Mouse (Mus musculus) lung, postnatal 0 days (tissue): Measurements from ENCODE around the gene Slc24a3. TPM values are rescaled to one million over a fixed set of nuclear protein-coding genes. Genes with fewer than 3 reads are reported as not detected.

Experiments used
- ATAC-seq: fragments of 200-750 bp; cut with Nextera tagmentation; 2 replicates; pipeline ENCODE4 v1.8.0; 2017; ENCODE audit warnings: moderate library complexity
- DNase-seq: peaks from one replicate; pipeline ENCODE4 v3.0.0-alpha.2; 2016; ENCODE audit warnings: low spot score
- H3K27ac ChIP-seq: fragments of 300-500 bp; sonication (generic); 2 replicates; pipeline ENCODE4 v1.5.1; 2014; ENCODE audit warnings: antibody characterized with exemption, mild to moderate bottlenecking, low read length, mixed read lengths
- H3K27me3 ChIP-seq: fragments of 300-500 bp; sonication (generic); replicated peaks from 2 replicates; pipeline ENCODE4 v1.6.1; 2014; ENCODE audit warnings: low read length, mixed read lengths; ENCODE audit not compliant: insufficient read depth
- H3K36me3 ChIP-seq: fragments of 300-500 bp; sonication (generic); 2 replicates; pipeline ENCODE4 v1.6.1; 2014; ENCODE audit warnings: low read length, mixed read lengths; ENCODE audit not compliant: insufficient read depth
- H3K4me1 ChIP-seq: fragments of 300-500 bp; sonication (generic); 2 replicates; pipeline ENCODE4 v1.6.1; 2014; ENCODE audit warnings: antibody characterized with exemption, low read depth, low read length, mixed read lengths; ENCODE audit not compliant: insufficient read depth
- H3K4me2 ChIP-seq: fragments of 300-500 bp; sonication (generic); replicated peaks from 2 replicates; pipeline ENCODE4 v1.6.1; 2014; ENCODE audit warnings: low read depth, mild to moderate bottlenecking, low read length, moderate library complexity, mixed read lengths
- H3K4me3 ChIP-seq: fragments of 300-500 bp; sonication (generic); 2 replicates; pipeline ENCODE4 v1.5.1; 2014; ENCODE audit warnings: low read depth, low read length
- H3K9ac ChIP-seq: fragments of 300-500 bp; sonication (generic); replicated peaks from 2 replicates; pipeline ENCODE4 v1.6.1; 2014; ENCODE audit warnings: low read depth, mild to moderate bottlenecking
- H3K9me3 ChIP-seq: fragments of 300-500 bp; sonication (generic); 2 replicates; pipeline ENCODE4 v1.6.1; 2016; ENCODE audit warnings: low read length, mixed read lengths
- CTCF ChIP-seq: IDR thresholded peaks from 2 replicates; pipeline ENCODE4 v1.5.1; 2016; ENCODE audit warnings: antibody characterized with exemption, mild to moderate bottlenecking
- EP300 ChIP-seq: IDR thresholded peaks from 2 replicates; pipeline ENCODE4 v1.6.1; 2016; ENCODE audit warnings: antibody characterized with exemption, mild to moderate bottlenecking, control low read depth
- WGBS: fragments of 180-500 bp; shearing (Covaris S2); extraction: QIAGEN DNeasy Blood & Tissue Kit; methylation state at CpG from one replicate; pipeline ENCODE4 v1.1.7; 2014; 5-methylcytosine and 5-hydroxymethylcytosine counted together
- polyA plus RNA-seq: library from polyadenylated mRNA; unstranded; fragments of >200 nt; fragmentation: Nextera tagmentation; extraction: Ambion mirVana; gene quantifications from 2 replicates; pipeline ENCODE4 v1.2.1, GENCODE M21; 2015

Gene Slc24a3
- polyA plus RNA-seq, 1 experiment from 2014 or later = 2.3 TPM

GRCm38 (mm10) chr2:145607844-145608243, 440.3 kb downstream of the Slc24a3 start:
- H3K4me1 ChIP-seq = no peaks in the 10 kb centered on the region
- DNase-seq = no peak
- WGBS = 87% methylated on average over 5 of the region's 5 CpGs
- no peaks in the 10 kb centered on the region for H3K27me3 ChIP-seq
- no peak overlapping the region for H3K9ac ChIP-seq
- no peaks in the 10 kb centered on the region for H3K36me3 ChIP-seq
- no peak for TF ChIP-seq EP300
- no peak for TF ChIP-seq CTCF
- H3K4me2 ChIP-seq = no peak overlapping the region
- H3K4me3 ChIP-seq = no peak overlapping the region
- no peak for ATAC-seq
- H3K9me3 ChIP-seq = no peaks in the 10 kb centered on the region
- H3K27ac ChIP-seq = no peak overlapping the region

DNA sequence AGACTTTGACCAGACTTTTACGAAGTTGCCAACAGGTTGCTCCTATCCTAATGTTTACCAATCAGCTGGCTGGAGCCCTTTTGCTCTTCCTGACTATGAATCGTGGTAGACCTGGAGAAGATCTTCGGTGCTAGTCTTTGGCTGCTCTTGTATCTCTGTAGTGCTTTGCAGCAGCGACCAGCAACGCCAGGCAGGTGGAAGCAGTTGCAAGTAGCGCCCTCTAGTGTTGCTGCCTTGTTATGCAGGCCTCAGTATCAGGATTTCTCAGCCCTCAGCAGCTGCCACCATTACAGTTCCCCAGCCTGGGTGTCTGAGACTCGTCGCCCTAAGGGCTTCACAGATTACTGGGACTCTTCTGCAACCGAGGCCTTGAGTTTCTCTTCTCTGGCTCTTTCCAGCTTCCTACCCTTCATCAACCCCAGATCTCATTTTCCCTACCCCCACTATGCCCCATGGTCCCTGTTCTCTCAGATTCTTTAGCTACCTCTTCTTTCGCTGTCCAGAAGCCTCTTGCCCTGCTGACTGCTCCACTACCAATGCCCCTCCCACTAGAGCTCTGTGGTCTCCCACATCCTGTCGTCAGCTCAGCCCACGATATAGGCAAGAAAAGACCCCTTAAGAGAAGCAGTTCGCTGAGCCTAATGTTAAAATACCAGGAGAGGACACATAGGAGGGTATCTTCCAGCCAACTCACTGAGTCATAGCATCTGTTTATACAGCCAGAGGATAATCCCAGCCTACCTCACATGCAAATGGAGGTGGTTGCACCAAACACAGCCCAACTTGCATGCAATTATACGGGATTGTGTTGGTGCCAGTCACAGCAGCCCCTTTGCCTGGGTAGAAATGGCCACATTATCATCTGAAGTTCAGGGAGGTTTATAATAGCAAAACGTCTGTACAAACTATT, 443.5 kb downstream of the Slc24a3 start:
- Histone ChIP-seq H3K36me3 (no peaks in the 10 kb centered on the region), H3K4me2 (no peak overlapping the region), H3K9me3 (no peaks in the 10 kb centered on the region), H3K4me3 (no peak overlapping the region), H3K9ac (no peak overlapping the region), H3K27ac (no peak overlapping the region), H3K4me1 (no peaks in the 10 kb centered on the region), H3K27me3 (no peaks in the 10 kb centered on the region)
- no peak for ATAC-seq
- WGBS = 45% methylated on average over 15 of the region's 15 CpGs
- TF ChIP-seq EP300 (no peak), CTCF (peak; percentile 80)
- peak; percentile 26 for DNase-seq

- TF ChIP-seq CTCF = peak; percentile 52
- no peak for TF ChIP-seq EP300
Observed at GRCm38 (mm10) chr2:145612937-145613336, 445.4 kb downstream of the Slc24a3 start.

GRCm38 (mm10) chr2:145613705-145614104, 446.2 kb downstream of the Slc24a3 start:
- H3K9ac ChIP-seq = no peak overlapping the region
- no peak for ATAC-seq
- no peak overlapping the region for H3K27ac ChIP-seq
- H3K27me3 ChIP-seq = no peaks in the 10 kb centered on the region
- no peaks in the 10 kb centered on the region for H3K4me1 ChIP-seq
- no peak overlapping the region for H3K4me3 ChIP-seq
- DNase-seq = no peak
- no peaks in the 10 kb centered on the region for H3K9me3 ChIP-seq
- WGBS = 85% methylated on average over 8 of the region's 8 CpGs
- no peaks in the 10 kb centered on the region for H3K36me3 ChIP-seq
- TF ChIP-seq EP300 = no peak
- no peak for TF ChIP-seq CTCF
- no peak overlapping the region for H3K4me2 ChIP-seq

More at GRCm38 (mm10) chr2:145612937-145613336, 445.4 kb downstream of the Slc24a3 start:
- Histone ChIP-seq H3K4me2 (no peak overlapping the region), H3K9ac (no peak overlapping the region), H3K4me1 (no peaks in the 10 kb centered on the region), H3K4me3 (no peak overlapping the region), H3K27ac (no peak overlapping the region), H3K27me3 (no peaks in the 10 kb centered on the region), H3K9me3 (no peaks in the 10 kb centered on the region), H3K36me3 (no peaks in the 10 kb centered on the region)
- 55% methylated on average over 8 of the region's 8 CpGs for WGBS
- DNase-seq (no peak), ATAC-seq (no peak)

DNA sequence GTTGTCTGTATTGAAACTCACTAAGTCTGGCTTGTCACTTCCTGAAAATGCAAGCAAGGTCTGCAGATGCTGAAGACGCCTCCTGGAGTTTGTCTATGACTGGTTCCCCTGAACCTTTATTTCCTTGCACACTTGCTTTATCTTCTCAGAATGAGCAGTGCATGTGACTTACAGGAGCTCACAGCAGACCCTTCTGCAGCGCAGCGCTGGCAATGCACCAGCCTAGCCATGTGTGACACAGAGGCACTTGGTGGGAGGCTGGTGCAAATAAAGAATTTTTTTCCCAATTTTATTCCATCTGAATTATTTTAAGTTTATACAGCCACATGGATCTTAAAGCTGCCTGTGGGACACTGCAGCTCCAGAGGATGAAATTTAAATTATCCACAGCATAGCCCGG, 452.1 kb downstream of the Slc24a3 start:
- H3K9ac ChIP-seq = no peak overlapping the region
- DNase-seq (no peak), ATAC-seq (no peak)
- no peaks in the 10 kb centered on the region for H3K27me3 ChIP-seq
- no peak overlapping the region for H3K27ac ChIP-seq
- 85% methylated on average over 4 of the region's 4 CpGs for WGBS
- H3K9me3 ChIP-seq = no peaks in the 10 kb centered on the region
- H3K4me1 ChIP-seq = no peaks in the 10 kb centered on the region
- H3K36me3 ChIP-seq = no peaks in the 10 kb centered on the region
- no peak overlapping the region for H3K4me2 ChIP-seq
- TF ChIP-seq EP300 = no peak
- TF ChIP-seq CTCF = no peak
- no peak overlapping the region for H3K4me3 ChIP-seq

- TF ChIP-seq CTCF (no peak), EP300 (no peak)
- no peaks in the 10 kb centered on the region for H3K27me3 ChIP-seq
- no peaks in the 10 kb centered on the region for H3K36me3 ChIP-seq
- no peak overlapping the region for H3K9ac ChIP-seq
- DNase-seq = no peak
- H3K9me3 ChIP-seq = no peaks in the 10 kb centered on the region
- no peak overlapping the region for H3K27ac ChIP-seq
- H3K4me3 ChIP-seq = no peak overlapping the region
- no peaks in the 10 kb centered on the region for H3K4me1 ChIP-seq
- ATAC-seq = no peak
- H3K4me2 ChIP-seq = no peak overlapping the region
Observed at GRCm38 (mm10) chr2:145620709-145621108, 453.2 kb downstream of the Slc24a3 start.
